Mouse (Mus musculus) kidney, adult 2 months (tissue): Measurements from ENCODE around the gene Snx29.

Experiments used
- CTCF ChIP-seq: fragments of 200-500 bp; conservative IDR thresholded peaks from 2 replicates; pipeline ENCODE4 v1.5.1; 2011; ENCODE audit warnings: low read depth, mild to moderate bottlenecking, control low read depth, low read length, moderate library complexity, mixed read lengths; ENCODE audit not compliant: insufficient read depth, insufficient read length
- POLR2A ChIP-seq: fragments of 200-500 bp; IDR thresholded peaks from one replicate; pipeline ENCODE4 v1.6.1; 2011; ENCODE audit warnings: low read depth, low read length, control low read depth

DNA sequence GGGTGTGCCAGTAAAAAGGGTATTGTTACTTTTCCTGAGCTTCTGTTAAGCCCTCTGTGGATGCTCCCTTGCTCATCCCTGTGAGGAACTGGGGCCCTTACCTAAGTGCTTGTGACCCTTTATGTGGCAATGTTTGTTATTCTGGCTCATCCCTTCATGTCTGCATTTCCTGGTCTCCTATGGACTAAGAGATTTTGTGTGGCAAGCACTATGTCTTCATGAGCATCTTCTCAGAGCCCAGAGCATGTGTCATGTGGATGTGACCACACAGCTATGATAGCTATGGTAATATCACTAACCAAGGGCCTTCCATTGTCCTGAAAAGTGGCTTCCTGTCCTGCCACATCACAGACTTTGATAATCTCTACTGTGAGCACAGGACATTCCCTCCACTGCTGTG, 315.1 kb downstream of the Snx29 start:
- TF ChIP-seq POLR2A (no peak), CTCF (no peak)
